Mouse (Mus musculus) limb, embryonic 14.5 days (tissue): ENCODE measurements around the gene Ube3b. TPM values are rescaled to one million over a fixed set of nuclear protein-coding genes. Genes with fewer than 3 reads are reported as not detected.

ENCODE experiments used
- ATAC-seq: fragments of 200-750 bp; cut with Nextera tagmentation; 2 replicates; pipeline ENCODE4 v1.8.0; 2017; ENCODE audit warnings: low read depth, moderate number of reproducible peaks, moderate TSS enrichment; ENCODE audit not compliant: low FRiP score
- DNase-seq: peaks from one replicate; pipeline ENCODE4 v3.0.0-alpha.2; 2015; ENCODE audit warnings: low spot score
- H3K27ac ChIP-seq: fragments of 300-500 bp; sonication (generic); replicated peaks from 2 replicates; pipeline ENCODE4 v1.5.1; 2014; ENCODE audit warnings: low read depth, mild to moderate bottlenecking, low read length, moderate library complexity, mixed read lengths
- H3K27me3 ChIP-seq: fragments of 300-500 bp; sonication (generic); 2 replicates; pipeline ENCODE4 v1.6.1; 2014; ENCODE audit warnings: low read length, mixed read lengths; ENCODE audit not compliant: control insufficient read depth, insufficient read depth
- H3K36me3 ChIP-seq: fragments of 300-500 bp; sonication (generic); 2 replicates; pipeline ENCODE4 v1.6.1; 2014; ENCODE audit warnings: mild to moderate bottlenecking, low read length, moderate library complexity, mixed read lengths; ENCODE audit not compliant: control insufficient read depth, insufficient read depth
- H3K4me1 ChIP-seq: fragments of 300-500 bp; sonication (generic); 2 replicates; pipeline ENCODE4 v1.6.1; 2014; ENCODE audit warnings: antibody characterized with exemption, low read length, mixed read lengths; ENCODE audit not compliant: control insufficient read depth, insufficient read depth
- H3K4me2 ChIP-seq: fragments of 300-500 bp; sonication (generic); replicated peaks from 2 replicates; pipeline ENCODE4 v1.6.1; 2014; ENCODE audit warnings: low read depth, mild to moderate bottlenecking, low read length, moderate library complexity; ENCODE audit not compliant: severe bottlenecking
- H3K4me3 ChIP-seq: fragments of 300-500 bp; sonication (generic); replicated peaks from 2 replicates; pipeline ENCODE4 v1.5.1; 2014; ENCODE audit warnings: low read length
- H3K9ac ChIP-seq: fragments of 300-500 bp; sonication (generic); 2 replicates; pipeline ENCODE4 v1.6.1; 2014; ENCODE audit warnings: mild to moderate bottlenecking, low read depth, low read length, moderate library complexity; ENCODE audit not compliant: severe bottlenecking
- H3K9me3 ChIP-seq: fragments of 300-500 bp; sonication (generic); 2 replicates; pipeline ENCODE4 v1.6.1; 2016; ENCODE audit warnings: low read length; ENCODE audit not compliant: control insufficient read depth
- POLR2A ChIP-seq: fragments of 200-500 bp; IDR thresholded peaks from 2 replicates; pipeline ENCODE4 v1.8.0; 2012; ENCODE audit warnings: inconsistent platforms, mild to moderate bottlenecking, moderate library complexity, borderline replicate concordance; ENCODE audit not compliant: insufficient read depth, insufficient read length; ENCODE audit errors: extremely low read depth
- WGBS: fragments of 180-500 bp; shearing (Covaris S2); extraction: QIAGEN DNeasy Blood & Tissue Kit; methylation state at CpG from one replicate; pipeline ENCODE4 v1.1.7; 2014; 5-methylcytosine and 5-hydroxymethylcytosine counted together
- polyA plus RNA-seq, 2 experiments: library from polyadenylated mRNA; depleted of rRNA in 1 of 2; stranded (reverse) in 1 of 2; unstranded in 1 of 2; fragments of >200 nt; fragmentation: Nextera tagmentation in 1 of 2; extraction: Ambion mirVana in 1 of 2; gene quantifications; 2 replicates each; pipeline versions ENCODE4 v1.2.1 to v1.2.3; 2012 to 2014

Ube3b gene
- polyA plus RNA-seq, 2 experiments, result 51.2 to 57.6 TPM

DNA sequence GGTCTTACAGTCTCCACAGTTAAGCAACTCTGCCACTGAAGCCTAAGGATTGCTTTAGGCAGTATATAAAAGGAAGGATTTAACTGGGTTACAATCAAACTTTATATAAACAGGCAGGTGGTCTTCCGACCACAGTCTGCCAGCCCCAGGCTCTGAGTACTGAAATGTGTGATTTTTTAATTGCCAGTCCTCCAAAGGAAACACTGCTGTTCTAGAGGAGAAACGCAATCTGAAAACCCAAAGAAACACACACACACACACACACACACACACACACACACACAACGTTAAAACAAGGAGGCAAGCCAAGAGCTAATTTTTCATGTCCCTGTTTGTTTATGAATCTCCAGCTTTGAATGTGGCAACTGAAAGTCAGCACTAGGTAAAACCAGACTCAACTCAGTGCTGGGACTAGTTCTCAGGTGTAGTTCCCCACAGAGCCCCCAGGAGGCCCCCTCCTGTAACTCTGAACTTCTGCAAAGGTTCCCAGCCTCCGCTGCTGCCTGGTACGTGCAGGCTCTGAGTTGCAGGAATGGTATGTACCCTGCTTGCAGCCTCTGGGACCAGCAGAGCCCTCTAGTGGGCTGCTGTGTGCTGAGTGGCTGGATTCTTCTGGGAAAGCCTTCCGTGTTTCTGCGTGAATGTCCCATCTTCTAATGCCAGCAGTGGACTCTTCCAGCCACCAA is 24.0 kb upstream of the Ube3b start:
- Histone ChIP-seq H3K4me2 (peak overlapping the region; percentile 13; the same call in 1 of the 2 replicates), H3K9ac (no peak overlapping the region), H3K27ac (peak overlapping the region; percentile 63; the same call in 1 of the 2 replicates), H3K36me3 (peaks cover 23% of the 10 kb centered on the region; the same call in 1 of the 2 replicates), H3K9me3 (no peaks in the 10 kb centered on the region), H3K4me1 (peaks cover 13% of the 10 kb centered on the region), H3K4me3 (0 out of 2 replicates have a peak overlapping the region, but pooled peaks have one; percentile 8), H3K27me3 (no peaks in the 10 kb centered on the region)
- ATAC-seq (peak; percentile 81), DNase-seq (peak; percentile 88)
- 12% methylated on average over 7 of the region's 7 CpGs for WGBS
- TF ChIP-seq POLR2A, result no peak

DNA sequence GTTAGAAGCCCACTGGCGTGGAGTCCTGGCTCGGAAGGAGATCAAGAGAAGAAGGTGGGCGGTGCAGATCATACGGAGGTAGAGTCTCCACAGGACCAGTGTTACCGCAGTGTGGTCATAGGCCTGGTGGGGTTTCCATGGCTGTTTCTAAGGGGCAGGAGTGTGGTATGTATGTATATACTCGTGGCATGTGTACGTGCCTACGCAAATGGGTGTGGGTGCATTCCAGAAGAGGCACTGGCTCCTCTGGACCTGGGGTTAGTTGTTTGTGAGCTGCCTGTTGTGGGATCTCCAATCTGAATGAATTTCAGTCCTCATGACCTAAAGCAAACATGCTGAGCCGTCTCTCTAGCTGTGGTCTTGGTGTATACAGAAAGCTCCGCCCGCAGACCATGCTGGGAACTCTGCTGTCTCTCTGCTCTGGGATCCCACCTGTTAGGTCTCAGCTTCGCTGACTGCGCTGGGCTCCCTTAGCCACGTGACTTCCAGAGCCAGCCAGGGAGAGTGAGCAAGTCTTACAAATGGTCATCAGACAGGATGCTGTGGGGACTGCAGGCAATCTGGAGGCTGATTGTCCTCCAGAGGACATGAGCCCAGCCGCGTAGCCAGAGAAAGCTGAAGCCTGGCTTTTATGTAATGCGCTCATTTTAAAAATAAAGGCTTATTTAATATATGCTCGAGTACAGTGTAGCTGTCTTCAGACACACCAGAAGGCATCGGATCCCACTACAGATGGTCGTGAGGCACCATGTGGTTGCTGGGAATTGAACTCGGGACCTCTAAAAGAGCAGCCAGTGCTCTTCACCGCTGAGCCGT is 23.3 kb upstream of the Ube3b start:
- no peaks in the 10 kb centered on the region for H3K9me3 ChIP-seq
- 0 out of 2 replicates have a peak overlapping the region, but pooled peaks have one; percentile 8 for H3K4me3 ChIP-seq
- DNase-seq (no peak), ATAC-seq (peak; percentile 75)
- WGBS, result 51% methylated on average over 23 of the region's 23 CpGs
- H3K27me3 ChIP-seq, result no peaks in the 10 kb centered on the region
- H3K27ac ChIP-seq, result peak overlapping the region; percentile 63; the same call in 1 of the 2 replicates
- H3K9ac ChIP-seq, result peak overlapping the region; percentile 40; the same call in 1 of the 2 replicates
- TF ChIP-seq POLR2A, result no peak
- peak overlapping the region; percentile 13; the same call in 1 of the 2 replicates for H3K4me2 ChIP-seq
- peaks cover 29% of the 10 kb centered on the region; the same call in 1 of the 2 replicates for H3K36me3 ChIP-seq
- peaks cover 13% of the 10 kb centered on the region for H3K4me1 ChIP-seq

DNA sequence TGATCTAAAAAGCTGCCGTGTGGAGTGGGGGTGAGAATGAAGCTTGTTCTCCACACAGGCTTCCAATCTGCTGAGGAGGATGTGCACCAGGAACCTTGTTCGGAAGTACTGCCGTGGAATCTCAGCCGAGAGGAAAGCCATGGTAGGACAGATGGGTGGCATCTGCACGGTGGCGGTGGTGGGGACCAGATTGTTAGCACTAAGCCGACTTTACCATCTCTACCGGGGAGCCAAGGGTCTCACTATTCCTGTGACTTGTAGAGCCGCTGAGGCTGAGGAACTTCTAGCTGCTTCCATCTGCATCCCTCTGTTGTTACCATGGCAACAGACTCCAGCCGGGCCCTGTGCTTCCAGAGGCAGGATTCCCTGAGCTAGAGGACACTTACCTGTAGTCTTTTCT is 21.6 kb upstream of the Ube3b start:
- H3K4me3 ChIP-seq, result no peak overlapping the region
- no peaks in the 10 kb centered on the region for H3K27me3 ChIP-seq
- no peak overlapping the region for H3K27ac ChIP-seq
- peaks cover 13% of the 10 kb centered on the region for H3K4me1 ChIP-seq
- H3K9ac ChIP-seq, result no peak overlapping the region
- WGBS, result 71% methylated on average over 10 of the region's 10 CpGs
- peaks cover 46% of the 10 kb centered on the region for H3K36me3 ChIP-seq
- DNase-seq (no peak), ATAC-seq (no peak)
- no peaks in the 10 kb centered on the region for H3K9me3 ChIP-seq
- H3K4me2 ChIP-seq, result no peak overlapping the region
- TF ChIP-seq POLR2A, result no peak

DNA sequence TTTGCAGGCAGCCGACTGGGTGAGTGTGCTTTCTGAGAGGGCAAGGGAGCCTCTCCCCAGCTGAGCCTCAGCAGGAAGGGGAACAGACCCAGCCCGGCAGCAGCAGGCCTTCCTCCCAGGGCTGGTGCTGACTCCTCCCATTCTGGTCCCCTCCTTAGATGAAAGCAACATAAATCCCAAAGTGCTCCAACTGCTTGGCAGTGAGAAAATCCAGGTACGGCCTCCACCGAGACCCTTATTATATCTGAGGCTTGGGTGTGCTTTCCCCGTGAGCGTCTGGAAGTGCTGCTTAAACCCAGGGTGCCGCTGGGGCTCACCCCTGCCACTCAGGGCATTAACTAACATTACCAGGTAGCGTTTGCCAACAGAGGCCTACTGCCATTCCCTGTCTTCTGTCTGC is 20.8 kb upstream of the Ube3b start:
- Histone ChIP-seq H3K27me3 (no peaks in the 10 kb centered on the region), H3K36me3 (peaks cover 53% of the 10 kb centered on the region), H3K4me1 (peaks cover 13% of the 10 kb centered on the region), H3K27ac (no peak overlapping the region), H3K9ac (no peak overlapping the region), H3K9me3 (no peaks in the 10 kb centered on the region), H3K4me3 (no peak overlapping the region), H3K4me2 (no peak overlapping the region)
- DNase-seq (no peak), ATAC-seq (no peak)
- WGBS, result 40% methylated on average over 8 of the region's 8 CpGs
- TF ChIP-seq POLR2A, result no peak

DNA sequence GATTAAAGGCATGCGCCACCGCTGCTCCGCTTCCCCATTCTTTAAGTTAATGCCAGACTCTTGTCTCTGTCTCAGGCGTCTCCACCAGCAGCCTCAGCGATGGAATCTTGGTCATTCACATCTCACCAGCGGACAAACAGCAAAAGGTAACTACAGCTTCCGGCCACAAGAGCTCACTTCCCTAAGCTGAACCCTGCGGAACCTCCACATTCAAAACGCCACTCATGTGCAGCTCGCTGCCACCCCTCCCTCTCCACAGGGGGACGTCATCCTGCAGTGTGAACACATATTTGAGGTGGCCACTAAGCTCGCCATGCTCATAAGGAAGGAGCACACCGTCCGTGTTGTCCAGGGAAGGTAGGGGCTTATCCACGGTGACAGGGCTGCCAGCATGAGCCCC is 19.4 kb upstream of the Ube3b start:
- H3K36me3 ChIP-seq, result peaks cover 65% of the 10 kb centered on the region
- H3K4me2 ChIP-seq, result no peak overlapping the region
- no peak overlapping the region for H3K4me3 ChIP-seq
- ATAC-seq, result no peak
- peaks cover 13% of the 10 kb centered on the region for H3K4me1 ChIP-seq
- no peaks in the 10 kb centered on the region for H3K9me3 ChIP-seq
- WGBS, result 83% methylated on average over 15 of the region's 15 CpGs
- no peak for DNase-seq
- no peak overlapping the region for H3K27ac ChIP-seq
- H3K9ac ChIP-seq, result no peak overlapping the region
- no peak for TF ChIP-seq POLR2A
- H3K27me3 ChIP-seq, result no peaks in the 10 kb centered on the region
